Mouse (Mus musculus): ENCODE data around the gene Hivep3. TPM values are rescaled to one million over a fixed set of nuclear protein-coding genes. Genes with fewer than 3 reads are reported as not detected.

Hivep3 gene
- total and polyA plus RNA-seq, 3 experiments = not detected

DNA sequence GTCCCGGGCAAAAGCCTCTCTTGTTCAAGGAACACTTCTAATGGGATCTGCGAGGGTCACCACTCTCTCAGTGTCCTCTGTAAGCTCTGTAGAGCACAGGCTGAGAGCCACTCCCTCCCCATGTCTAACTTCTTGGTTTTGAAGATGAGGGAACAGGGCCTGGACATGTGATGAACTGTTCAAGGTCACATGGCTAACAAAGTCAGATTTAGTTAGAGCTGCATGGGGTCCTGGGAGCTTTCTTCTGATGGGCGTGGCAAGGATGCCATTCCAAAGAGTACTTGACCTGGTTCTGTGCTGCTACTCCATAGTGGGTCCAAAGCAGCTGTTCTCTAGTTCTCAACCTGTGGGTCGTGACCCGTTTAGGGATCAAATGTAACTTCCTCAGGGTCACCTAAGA lies 227.6 kb downstream of the Hivep3 start:
- no peaks in the 10 kb centered on the region for H3K4me1 ChIP-seq (ENCODE audit: control insufficient read depth in 1 of 2, insufficient read depth in 2 of 2, low read length in 2 of 2)
- no peak overlapping the region for H3K27ac ChIP-seq (ENCODE audit: control insufficient read depth, low read depth, low read length)
- H3K36me3 ChIP-seq (ENCODE audit: control insufficient read depth in 1 of 2, insufficient read depth in 2 of 2, low read length in 2 of 2) = no peaks in the 10 kb centered on the region
- no peak overlapping the region for H3K9ac ChIP-seq (ENCODE audit: control insufficient read depth, low read depth, low read length, poor library complexity, severe bottlenecking)
- H3K79me2 ChIP-seq (ENCODE audit: control insufficient read depth, insufficient read depth, low read length, poor library complexity) = no peaks in the 10 kb centered on the region
- TF ChIP-seq GABPA (IDR thresholded peaks at IDR 0.05; ENCODE audit: low read depth, low read length) = no peak
- TF ChIP-seq ZNF384 (IDR thresholded peaks at IDR 0.05; ENCODE audit: low read depth, low read length) = no peak
- TF ChIP-seq SIN3A (IDR thresholded peaks at IDR 0.05; ENCODE audit: low read length) = no peak
- TF ChIP-seq EP300 (IDR thresholded peaks at IDR 0.05; ENCODE audit: low read depth in 1 of 2, low read length in 2 of 2) = no peak
- TF ChIP-seq JUND (IDR thresholded peaks at IDR 0.05; ENCODE audit: low read depth, low read length) = no peak
- no peak for TF ChIP-seq MAFK (IDR thresholded peaks at IDR 0.05; ENCODE audit: borderline replicate concordance, low read depth, low read length)
- TF ChIP-seq UBTF (IDR thresholded peaks at IDR 0.05; ENCODE audit: borderline replicate concordance, insufficient read depth, low read depth, low read length) = no peak
- TF ChIP-seq POLR2AphosphoS2 (IDR thresholded peaks at IDR 0.05; ENCODE audit: low read length) = no peak
- no peak for TF ChIP-seq NELFE (IDR thresholded peaks at IDR 0.05; ENCODE audit: low read depth, low read length)
- no peak for TF ChIP-seq TAL1 (IDR thresholded peaks at IDR 0.05; ENCODE audit: low read length)
- no peak for TF ChIP-seq ZC3H11A (IDR thresholded peaks at IDR 0.05; ENCODE audit: low read depth, low read length)
- no peak for TF ChIP-seq ETS1 (IDR thresholded peaks at IDR 0.05; ENCODE audit: low read depth, low read length)
- no peak for TF ChIP-seq KAT2A (conservative IDR thresholded peaks at IDR 0.05; ENCODE audit: low read depth, low read length)
- no peak for TF ChIP-seq CTCF (IDR thresholded peaks at IDR 0.05 in 2 of 3, conservative IDR thresholded peaks at IDR 0.05 in 1 of 3; ENCODE audit: control insufficient read depth in 1 of 3, insufficient read depth in 1 of 3, low read depth in 2 of 3, low read length in 3 of 3, poor library complexity in 1 of 3, severe bottlenecking in 1 of 3)
- no peak for TF ChIP-seq ZMIZ1 (IDR thresholded peaks at IDR 0.05; ENCODE audit: low read depth, low read length)
- TF ChIP-seq RCOR1 (IDR thresholded peaks at IDR 0.05; ENCODE audit: low read depth, low read length) = no peak
- no peak for TF ChIP-seq GATA1 (IDR thresholded peaks at IDR 0.05; ENCODE audit: low read depth, low read length)
- TF ChIP-seq MYC (IDR thresholded peaks at IDR 0.05; ENCODE audit: low read depth, low read length) = no peak
- DNase-seq (ENCODE audit: low read depth, low spot score) = no peak
- no peaks in the 10 kb centered on the region for H3K27me3 ChIP-seq (ENCODE audit: control insufficient read depth in 1 of 2, insufficient read depth in 2 of 2, low read length in 2 of 2)
- no peaks in the 10 kb centered on the region for H3K9me3 ChIP-seq (replicated peaks; ENCODE audit: insufficient read depth, low read length)
- no peak overlapping the region for H3K4me3 ChIP-seq (ENCODE audit: control insufficient read depth in 1 of 2, insufficient read depth in 1 of 2, low read depth in 2 of 2, low read length in 2 of 2)

- no peaks in the 10 kb centered on the region for H3K9me3 ChIP-seq (replicated peaks; ENCODE audit: insufficient read depth, low read length)
- no peaks in the 10 kb centered on the region for H3K4me1 ChIP-seq (ENCODE audit: control insufficient read depth in 1 of 2, insufficient read depth in 2 of 2, low read length in 2 of 2)
- no peak overlapping the region for H3K9ac ChIP-seq (ENCODE audit: control insufficient read depth, low read depth, low read length, poor library complexity, severe bottlenecking)
- no peak overlapping the region for H3K27ac ChIP-seq (ENCODE audit: control insufficient read depth, low read depth, low read length)
- H3K36me3 ChIP-seq (ENCODE audit: control insufficient read depth in 1 of 2, insufficient read depth in 2 of 2, low read length in 2 of 2) = no peaks in the 10 kb centered on the region
- no peaks in the 10 kb centered on the region for H3K27me3 ChIP-seq (ENCODE audit: control insufficient read depth in 1 of 2, insufficient read depth in 2 of 2, low read length in 2 of 2)
- no peaks in the 10 kb centered on the region for H3K79me2 ChIP-seq (ENCODE audit: control insufficient read depth, insufficient read depth, low read length, poor library complexity)
- TF ChIP-seq ZMIZ1 (IDR thresholded peaks at IDR 0.05; ENCODE audit: low read depth, low read length) (no peak), RCOR1 (IDR thresholded peaks at IDR 0.05; ENCODE audit: low read depth, low read length) (no peak)
- no peak for DNase-seq (ENCODE audit: low read depth, low spot score)
- no peak overlapping the region for H3K4me3 ChIP-seq (ENCODE audit: control insufficient read depth in 1 of 2, insufficient read depth in 1 of 2, low read depth in 2 of 2, low read length in 2 of 2)
These were observed 228.5 kb downstream of the Hivep3 start for GRCm38 (mm10) chr4:119962066-119962465.

Measured in MEL (cell line).